Mouse (Mus musculus) cerebellum, postnatal 4 days (tissue): ENCODE measurements around the gene Sugp2.
"Not testable (repeated sequence)": the region's sequence is repeated elsewhere in the genome, so short reads cannot be mapped to it uniquely, and the experiment has no call there.

Source experiments
- DNase-seq, 2 experiments: peaks; one replicate each; pipeline ENCODE4 v3.0.0; 2022; ENCODE audit warnings: low spot score in 2 of 2, mixed read lengths in 1 of 2

Sugp2 gene

GRCm38 (mm10) chr8:70234080-70234780, at the start of gene Sugp2, which contains the start of gene Armc6:
TSS of gene Sugp2 (plus strand) at chr8:70234226.
TSS of gene Armc6 (minus strand) at chr8:70234466.
- DNase-seq: peak; percentile 89 to 91

GRCm38 (mm10) chr8:70188707-70189106, 45.3 kb upstream of the Sugp2 start:
- no peak for DNase-seq

DNA sequence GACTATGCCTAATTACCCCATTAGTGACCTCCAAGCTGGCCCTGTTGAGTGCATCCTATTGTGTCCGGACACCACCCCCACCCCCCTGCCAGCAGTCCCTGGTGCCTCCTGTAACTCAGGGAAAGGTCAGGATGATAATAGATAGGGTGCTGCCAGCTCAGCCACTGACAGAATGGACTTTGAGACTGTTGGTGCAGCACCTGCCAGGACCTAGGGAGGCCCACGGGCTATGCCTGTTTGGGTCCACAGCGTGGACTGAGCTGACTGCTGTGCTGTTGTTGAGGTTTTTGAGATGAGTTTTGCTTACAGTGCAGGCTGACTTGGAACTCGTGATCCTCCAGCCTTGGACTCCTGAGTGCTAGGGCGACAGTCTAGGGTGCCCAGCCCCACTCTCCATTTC, 40.8 kb upstream of the Sugp2 start:
- no peak for DNase-seq

DNA sequence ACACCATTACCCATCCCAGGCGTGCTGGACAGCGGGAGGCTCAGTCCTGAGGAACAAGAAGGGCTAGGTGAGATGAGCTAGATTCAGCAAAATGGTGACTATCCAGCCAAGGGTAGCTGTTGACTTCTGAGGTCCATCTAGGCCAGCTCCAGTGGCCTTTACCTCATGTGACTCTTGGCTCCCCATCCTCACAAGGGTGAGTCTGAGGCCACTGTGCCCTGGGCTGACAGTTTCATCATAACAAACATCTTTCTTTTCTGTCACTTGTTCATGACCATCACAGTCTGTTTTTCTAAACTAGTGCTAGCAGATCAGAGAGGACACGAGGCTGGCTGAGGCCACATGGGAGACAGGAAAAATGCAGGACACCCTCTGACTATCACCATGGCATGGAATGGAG, 39.8 kb upstream of the Sugp2 start:
- DNase-seq: no peak

DNA sequence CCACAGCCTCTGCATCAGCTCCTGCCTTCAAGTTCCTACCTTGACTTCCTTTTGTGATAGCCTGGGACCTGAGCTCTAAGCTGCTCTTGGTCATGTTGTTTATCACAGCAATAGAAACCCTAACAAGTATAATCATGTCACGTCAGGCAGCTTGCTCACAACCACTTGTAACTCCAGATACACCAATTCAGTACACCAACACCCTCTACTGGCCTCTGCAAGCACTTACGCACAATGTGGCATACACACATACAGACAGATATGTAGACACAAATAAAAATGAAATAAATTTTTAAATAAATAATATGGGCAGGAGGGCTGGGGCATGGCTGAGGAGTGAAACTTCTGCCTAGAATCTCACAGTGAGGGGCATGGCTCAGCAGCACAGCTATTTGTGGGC, 38.3 kb upstream of the Sugp2 start:
- no peak for DNase-seq

- DNase-seq: no peak
These were observed 36.4 kb upstream of the Sugp2 start for GRCm38 (mm10) chr8:70197603-70198002.

DNA sequence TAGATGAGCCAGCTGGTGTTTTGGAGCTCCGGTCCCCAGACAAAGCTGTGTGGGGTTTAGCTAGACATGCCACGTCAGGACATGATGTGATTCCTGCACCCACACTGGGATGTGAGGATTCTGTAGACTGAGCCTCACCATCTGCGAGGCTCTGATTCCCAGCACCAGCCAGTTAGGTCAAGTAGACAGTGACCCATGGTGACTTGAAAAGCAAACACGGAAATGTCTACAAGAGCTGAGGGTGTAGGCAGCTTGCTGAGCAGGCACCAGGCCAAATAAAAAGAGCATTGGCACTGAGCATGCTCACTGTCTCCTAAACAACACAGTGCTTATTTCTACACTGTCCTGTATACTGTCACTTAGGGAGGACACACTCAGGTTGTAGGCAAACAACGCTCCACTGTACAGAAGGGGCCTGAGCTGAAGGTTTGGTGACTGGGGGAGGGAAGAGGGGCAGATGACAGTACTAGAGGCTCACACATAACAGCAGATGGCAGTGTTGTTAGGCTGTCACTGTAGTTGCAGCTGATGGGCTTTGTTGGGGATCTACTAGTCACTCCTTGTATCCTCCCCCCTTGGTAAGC, 33.8 kb upstream of the Sugp2 start:
- DNase-seq: peak in 1 of 2 experiments; percentile 28

DNA sequence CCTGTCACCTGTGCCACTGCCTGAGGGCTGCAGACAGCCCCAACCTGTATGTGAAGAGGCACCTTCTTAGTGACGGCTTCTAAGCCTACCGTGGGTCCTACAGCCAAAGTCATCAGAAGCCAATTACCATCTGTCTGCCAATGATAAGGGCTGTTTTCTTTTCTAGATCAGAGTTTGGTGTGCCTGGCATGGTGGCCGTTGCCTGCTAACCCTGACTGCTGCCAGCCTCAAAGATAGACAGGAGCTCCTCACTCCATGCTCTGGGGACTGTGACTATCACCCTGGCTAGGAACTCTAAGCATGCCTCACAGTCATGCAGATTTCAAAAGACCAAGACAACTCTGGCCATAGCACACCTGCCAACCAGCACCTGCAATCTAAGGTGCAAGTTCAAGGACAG, 32.6 kb upstream of the Sugp2 start:
- DNase-seq: no peak

DNA sequence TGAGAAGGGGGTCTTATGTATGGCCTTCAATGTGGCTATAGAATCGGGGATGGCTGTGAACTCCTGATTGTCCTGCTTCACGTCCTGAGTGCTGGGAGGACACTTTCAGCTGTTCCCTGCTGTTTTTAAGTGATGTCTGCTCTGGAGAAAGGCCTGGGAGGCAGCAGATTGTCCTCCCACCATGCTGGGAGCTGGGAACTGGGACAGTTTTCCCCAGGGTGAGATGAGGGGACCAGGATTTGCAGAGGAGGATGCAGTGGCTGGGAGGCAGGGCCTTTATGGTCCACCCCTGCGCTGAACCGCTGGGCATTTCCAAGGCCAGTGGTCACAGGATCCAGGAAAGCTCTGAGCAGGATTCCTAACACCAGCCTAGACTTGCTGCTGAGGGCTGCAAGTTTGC, 31.0 kb upstream of the Sugp2 start:
- DNase-seq: no peak

DNA sequence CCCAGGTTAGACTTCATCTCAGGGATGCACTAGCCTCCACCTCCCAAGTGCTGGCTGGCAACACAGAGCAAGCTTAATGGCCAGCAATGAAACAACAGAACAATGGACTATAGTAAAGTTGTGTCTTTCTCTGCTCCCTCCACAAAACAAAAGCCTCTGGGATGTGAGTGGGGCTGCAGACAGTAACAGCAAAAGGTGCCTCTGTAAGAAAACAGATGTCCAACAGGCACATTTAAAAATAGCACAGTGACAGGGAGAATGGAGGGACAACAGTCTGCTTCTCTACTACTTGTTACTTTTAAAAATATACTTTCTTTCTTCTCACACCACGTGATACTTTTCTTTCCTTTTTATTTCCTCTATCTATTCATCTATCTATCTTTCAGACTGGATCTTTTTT, 29.3 kb upstream of the Sugp2 start:
- DNase-seq: no peak

GRCm38 (mm10) chr8:70208130-70208529, 25.9 kb upstream of the Sugp2 start:
- no peak for DNase-seq

GRCm38 (mm10) chr8:70210538-70210937, 23.5 kb upstream of the Sugp2 start:
- DNase-seq: no peak

GRCm38 (mm10) chr8:70211275-70211674, 22.8 kb upstream of the Sugp2 start:
- no peak for DNase-seq

DNA sequence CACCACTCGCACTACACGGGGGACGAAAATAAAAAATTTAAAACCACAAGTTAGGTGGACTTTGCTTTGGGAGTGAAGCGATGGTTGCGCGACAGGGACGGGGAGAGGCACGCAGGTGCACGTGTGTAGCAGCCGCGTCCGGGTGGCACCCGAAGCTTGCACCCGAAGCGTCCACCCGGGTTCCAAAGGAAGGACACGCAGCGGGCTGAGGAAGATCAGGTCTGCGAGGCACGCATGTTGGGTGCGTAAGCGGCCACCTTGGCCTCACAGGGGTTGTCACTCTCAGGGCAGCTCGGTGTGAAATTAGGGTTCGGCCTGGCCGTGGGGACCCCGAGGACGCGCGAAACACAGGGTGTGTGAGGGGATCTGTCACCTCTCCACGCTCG, 22.3 kb upstream of the Sugp2 start:
- no peak for DNase-seq

- peak; percentile 88 to 97 for DNase-seq
These were observed 21.6 kb upstream of the Sugp2 start, which contains the start of gene Slc25a42 for GRCm38 (mm10) chr8:70212112-70213055. TSS of gene Slc25a42 (minus strand) at chr8:70212305.

DNA sequence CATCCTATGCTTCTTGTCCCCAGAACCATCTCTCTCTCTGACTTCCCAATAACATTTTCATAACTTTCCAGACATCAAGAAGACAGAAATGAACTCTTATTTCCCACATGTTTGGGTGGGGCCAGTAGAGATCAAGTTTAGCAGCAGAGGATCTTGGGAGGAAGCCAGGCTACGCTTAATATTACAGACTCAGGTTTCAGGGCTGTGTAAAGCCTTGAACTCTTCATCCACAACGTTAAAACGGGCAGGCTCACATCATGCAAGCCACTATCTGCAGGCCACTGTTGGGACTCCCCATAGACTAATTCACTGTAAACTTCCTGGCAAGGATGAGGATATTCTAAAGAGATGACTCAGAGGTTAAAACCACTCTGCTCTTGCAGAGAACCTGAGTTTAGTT, 19.6 kb upstream of the Sugp2 start:
- DNase-seq: no peak

DNA sequence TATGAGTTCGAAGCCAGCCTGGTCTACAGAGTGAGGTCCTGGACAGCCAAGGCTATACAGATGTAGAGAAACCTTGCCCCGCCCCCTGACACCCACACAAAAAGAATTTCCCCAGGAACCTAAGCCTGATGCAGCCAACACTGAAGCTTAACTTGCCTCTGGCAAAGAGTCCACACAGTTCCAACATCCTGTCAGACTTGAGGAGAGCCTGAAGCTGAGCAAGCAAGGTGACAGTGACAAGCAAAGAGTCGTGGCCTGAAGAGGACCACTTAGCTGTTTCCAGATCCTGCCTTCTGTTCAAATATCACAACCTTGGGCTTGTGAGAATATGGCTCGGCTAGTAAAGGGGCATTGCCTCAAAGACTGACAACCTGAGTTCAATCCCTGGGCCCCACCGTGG, 18.9 kb upstream of the Sugp2 start:
- DNase-seq: no peak

GRCm38 (mm10) chr8:70216161-70216560, 17.9 kb upstream of the Sugp2 start:
- not testable (repeated sequence) for DNase-seq

DNA sequence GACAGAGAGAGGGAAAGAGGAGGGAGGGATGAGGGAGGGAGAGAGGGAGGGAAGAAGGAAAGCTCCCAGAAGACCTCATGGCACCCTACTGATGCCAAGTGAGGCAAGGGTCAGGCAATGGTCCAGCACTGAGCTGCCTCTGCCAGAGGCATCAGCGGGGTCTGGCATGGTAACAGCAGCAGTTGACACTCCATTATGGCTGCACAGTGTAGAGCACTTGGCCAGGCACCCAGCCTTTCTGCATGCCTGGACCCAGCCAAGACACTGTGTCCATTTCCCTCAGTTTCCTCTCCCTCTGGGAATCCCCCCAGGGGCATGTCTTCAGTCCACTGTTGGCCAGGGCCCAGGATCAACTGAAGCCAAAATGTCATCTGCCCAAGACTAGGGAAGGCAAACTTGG, 17.5 kb upstream of the Sugp2 start:
- peak; percentile 56 to 90 for DNase-seq

DNA sequence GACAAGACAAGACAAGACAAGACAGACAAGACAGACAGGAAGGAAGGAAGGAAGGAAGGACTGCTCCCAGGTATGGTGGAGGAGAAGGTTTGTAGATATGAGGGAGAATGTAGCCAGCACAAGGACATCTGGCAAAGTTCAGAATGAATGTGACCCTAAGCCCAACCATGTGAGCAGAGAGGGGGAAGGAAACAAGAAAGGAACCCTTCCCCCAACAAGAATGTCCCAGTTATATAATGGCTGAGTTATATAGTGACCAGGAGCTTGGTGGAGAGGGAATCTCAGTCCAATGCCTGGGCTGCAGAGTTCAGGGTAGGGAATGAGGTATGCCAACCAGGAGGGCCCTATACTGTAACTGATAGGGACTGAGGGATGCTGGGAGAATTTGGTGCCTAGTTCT, 16.6 kb upstream of the Sugp2 start:
- no peak for DNase-seq

DNA sequence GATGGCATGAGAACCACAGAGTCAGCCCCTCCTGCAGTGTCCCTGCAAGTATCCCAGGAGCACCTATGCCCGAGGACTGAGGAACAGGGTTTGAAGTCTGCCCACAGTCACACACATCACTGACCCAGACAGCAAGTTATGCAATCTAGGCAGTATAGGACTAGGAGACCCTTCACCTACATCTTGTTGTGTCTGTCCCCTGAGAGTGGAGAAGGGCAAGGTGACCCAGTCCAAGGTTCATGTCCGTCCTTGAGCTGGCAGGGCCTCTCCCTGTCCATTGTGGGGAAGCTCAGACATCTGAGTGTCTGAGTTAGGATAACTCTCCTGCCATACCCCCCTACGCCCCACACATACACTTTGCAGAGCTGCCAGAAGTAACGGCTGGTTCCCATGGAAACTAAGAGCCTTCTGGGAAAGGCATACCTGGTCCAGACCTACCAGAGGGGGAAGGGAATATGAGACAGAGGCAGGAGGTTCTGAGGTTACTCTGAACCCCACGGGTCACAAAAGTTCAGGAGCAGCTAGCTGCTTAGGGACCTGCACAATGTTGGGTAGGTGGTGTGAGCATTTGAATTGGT, 14.8 kb upstream of the Sugp2 start:
- no peak for DNase-seq

- DNase-seq: no peak
These were observed 13.7 kb upstream of the Sugp2 start for GRCm38 (mm10) chr8:70220236-70220840.
